Mouse (Mus musculus): ENCODE data around the gene Pithd1. TPM values are rescaled to one million over a fixed set of nuclear protein-coding genes. Genes with fewer than 3 reads are reported as not detected.

Pithd1 gene
- total RNA-seq, 1 experiment: 41.6 TPM

DNA sequence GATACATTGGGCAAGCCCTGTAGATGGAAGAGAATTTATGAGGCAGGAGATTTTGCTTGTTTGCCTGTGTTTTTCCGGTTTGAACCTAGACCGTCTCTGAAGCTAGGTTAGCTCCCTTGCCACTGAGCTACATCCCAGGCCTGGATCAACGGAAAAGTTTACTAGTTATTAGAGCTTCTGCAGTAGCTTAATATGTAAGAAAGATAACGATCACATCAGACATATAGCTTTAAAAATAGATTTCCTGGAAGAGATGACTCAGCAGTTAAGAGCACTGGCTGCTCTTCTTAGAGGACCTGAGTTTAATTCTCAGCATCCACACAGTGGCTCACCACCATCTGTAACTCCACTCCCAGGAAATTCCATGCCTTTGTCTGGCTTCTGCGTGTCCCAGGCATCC lies 41.6 kb upstream of the Pithd1 start:
- Histone ChIP-seq H3K4me1 (ENCODE audit: control insufficient read depth in 2 of 2, insufficient read depth in 2 of 2, low read length in 2 of 2, poor library complexity in 1 of 2) (peaks cover 0 to 3% of the 10 kb centered on the region in 2 experiments; a peak in 1 of 4 replicates), H3K9ac (ENCODE audit: insufficient read depth, low read depth, low read length, poor library complexity, severe bottlenecking) (no peak overlapping the region), H3K36me3 (ENCODE audit: control insufficient read depth, insufficient read depth, low read length, poor library complexity, severe bottlenecking) (no peaks in the 10 kb centered on the region), H3K27ac (ENCODE audit: insufficient read depth, low read depth, low read length, poor library complexity, severe bottlenecking) (no peak overlapping the region), H3K4me3 (ENCODE audit: insufficient read depth in 1 of 2, low read depth in 1 of 2, low read length in 2 of 2, poor library complexity in 1 of 2, severe bottlenecking in 1 of 2) (no peak overlapping the region), H3K9me3 (ENCODE audit: control insufficient read depth, insufficient read depth, low read depth, low read length) (no peaks in the 10 kb centered on the region)
- in situ Hi-C loops (cut with MboI; ENCODE audit: low sequenced_read_pairs in 2 of 2, unreplicated experiment in 2 of 2): no loop called here
- TF ChIP-seq CHD2 (IDR thresholded peaks at IDR 0.05; ENCODE audit: low read depth, low read length) (no peak), HCFC1 (IDR thresholded peaks at IDR 0.05; ENCODE audit: borderline replicate concordance, insufficient read depth, low read length) (no peak), MAFK (IDR thresholded peaks at IDR 0.05; ENCODE audit: insufficient read depth, low read depth, low read length) (peak; percentile 66; the same call in 1 of the 2 replicates)
- DNase-seq (ENCODE audit: low read depth, low spot score): no peak

DNA sequence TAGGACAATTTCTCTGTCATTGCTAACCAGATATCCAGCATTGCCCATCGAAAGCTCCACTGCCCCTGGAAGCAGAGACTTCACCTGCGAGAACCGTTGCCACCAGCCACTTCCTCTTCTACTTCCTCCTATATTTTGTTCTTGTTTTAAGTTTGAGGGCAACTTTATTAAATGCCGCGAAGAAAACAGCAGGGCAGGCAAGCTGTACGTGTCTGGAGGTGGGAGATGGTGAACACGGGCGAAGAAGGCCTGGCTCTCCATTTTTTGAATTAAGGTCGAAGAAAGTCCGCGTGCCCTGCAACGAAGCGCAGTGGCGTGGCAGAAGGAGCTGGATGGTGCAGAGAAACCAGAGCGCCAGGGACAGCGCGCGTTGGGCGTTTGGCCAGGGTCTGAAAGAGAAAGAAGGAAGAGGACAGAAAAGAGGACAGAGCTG lies 41.1 kb upstream of the Pithd1 start:
- no peak overlapping the region for H3K27ac ChIP-seq (ENCODE audit: insufficient read depth, low read depth, low read length, poor library complexity, severe bottlenecking)
- TF ChIP-seq MAFK (IDR thresholded peaks at IDR 0.05; ENCODE audit: insufficient read depth, low read depth, low read length): no peak
- no peak for TF ChIP-seq ZC3H11A (IDR thresholded peaks at IDR 0.05; ENCODE audit: borderline replicate concordance, low read depth, low read length)
- no peak for TF ChIP-seq CHD2 (IDR thresholded peaks at IDR 0.05; ENCODE audit: low read depth, low read length)
- TF ChIP-seq ZNF384 (IDR thresholded peaks at IDR 0.05; ENCODE audit: low read depth, low read length): no peak
- TF ChIP-seq HCFC1 (IDR thresholded peaks at IDR 0.05; ENCODE audit: borderline replicate concordance, insufficient read depth, low read length): no peak
- H3K36me3 ChIP-seq (ENCODE audit: control insufficient read depth, insufficient read depth, low read length, poor library complexity, severe bottlenecking): no peaks in the 10 kb centered on the region
- peaks cover 0 to 3% of the 10 kb centered on the region in 2 experiments; a peak in 1 of 4 replicates for H3K4me1 ChIP-seq (ENCODE audit: control insufficient read depth in 2 of 2, insufficient read depth in 2 of 2, low read length in 2 of 2, poor library complexity in 1 of 2)
- H3K9ac ChIP-seq (ENCODE audit: insufficient read depth, low read depth, low read length, poor library complexity, severe bottlenecking): no peak overlapping the region
- H3K9me3 ChIP-seq (ENCODE audit: control insufficient read depth, insufficient read depth, low read depth, low read length): no peaks in the 10 kb centered on the region
- no peak for DNase-seq (ENCODE audit: low read depth, low spot score)
- in situ Hi-C loops (cut with MboI; ENCODE audit: low sequenced_read_pairs in 2 of 2, unreplicated experiment in 2 of 2): no loop called here
- H3K4me3 ChIP-seq (ENCODE audit: insufficient read depth in 1 of 2, low read depth in 1 of 2, low read length in 2 of 2, poor library complexity in 1 of 2, severe bottlenecking in 1 of 2): no peak overlapping the region

DNA sequence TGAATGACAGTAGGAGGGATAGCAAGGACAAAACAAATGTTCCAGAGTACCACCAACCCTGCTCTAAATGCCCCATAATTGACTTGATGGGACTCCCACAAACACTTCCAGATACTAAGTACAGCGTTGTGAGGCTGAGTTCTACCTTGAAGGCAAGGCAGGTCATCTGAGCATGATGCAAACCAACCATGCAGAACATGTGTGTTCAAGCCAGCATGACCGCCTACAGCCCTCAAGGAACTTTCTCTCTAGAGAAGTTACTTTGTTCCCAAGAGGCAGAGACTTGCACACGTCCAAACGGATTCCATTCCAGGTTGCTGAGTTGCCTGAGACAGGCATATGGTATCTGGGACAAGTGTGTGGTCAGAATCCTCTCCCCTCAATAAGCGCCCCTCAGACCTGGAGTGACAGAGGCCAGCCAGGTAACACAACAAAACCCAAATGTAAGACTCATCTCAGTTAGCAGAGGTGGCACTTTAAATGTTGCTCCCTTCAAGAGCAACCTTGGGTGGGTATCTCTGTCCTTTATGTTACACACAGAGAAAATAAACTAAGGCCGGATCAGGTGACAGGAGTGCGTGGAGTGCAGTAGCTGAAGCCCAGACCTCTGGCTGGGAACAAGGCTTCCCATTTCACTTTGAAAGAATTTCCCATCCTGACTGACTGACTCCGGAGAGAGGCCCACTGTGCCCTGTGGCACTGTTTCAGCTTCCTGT lies 40.5 kb upstream of the Pithd1 start:
- Histone ChIP-seq H3K4me1 (ENCODE audit: control insufficient read depth in 2 of 2, insufficient read depth in 2 of 2, low read length in 2 of 2, poor library complexity in 1 of 2) (peaks cover 0 to 3% of the 10 kb centered on the region in 2 experiments; a peak in 1 of 4 replicates), H3K9ac (ENCODE audit: insufficient read depth, low read depth, low read length, poor library complexity, severe bottlenecking) (no peak overlapping the region), H3K9me3 (ENCODE audit: control insufficient read depth, insufficient read depth, low read depth, low read length) (no peaks in the 10 kb centered on the region), H3K27ac (ENCODE audit: insufficient read depth, low read depth, low read length, poor library complexity, severe bottlenecking) (no peak overlapping the region), H3K36me3 (ENCODE audit: control insufficient read depth, insufficient read depth, low read length, poor library complexity, severe bottlenecking) (no peaks in the 10 kb centered on the region), H3K4me3 (ENCODE audit: insufficient read depth in 1 of 2, low read depth in 1 of 2, low read length in 2 of 2, poor library complexity in 1 of 2, severe bottlenecking in 1 of 2) (no peak overlapping the region)
- DNase-seq (ENCODE audit: low read depth, low spot score): no peak
- TF ChIP-seq MAFK (IDR thresholded peaks at IDR 0.05; ENCODE audit: insufficient read depth, low read depth, low read length): no peak
- TF ChIP-seq ZNF384 (IDR thresholded peaks at IDR 0.05; ENCODE audit: low read depth, low read length): no peak
- no peak for TF ChIP-seq HCFC1 (IDR thresholded peaks at IDR 0.05; ENCODE audit: borderline replicate concordance, insufficient read depth, low read length)
- no peak for TF ChIP-seq ZC3H11A (IDR thresholded peaks at IDR 0.05; ENCODE audit: borderline replicate concordance, low read depth, low read length)
- no peak for TF ChIP-seq CHD2 (IDR thresholded peaks at IDR 0.05; ENCODE audit: low read depth, low read length)
- in situ Hi-C loops (cut with MboI; ENCODE audit: low sequenced_read_pairs in 2 of 2, unreplicated experiment in 2 of 2): no loop called here

DNA sequence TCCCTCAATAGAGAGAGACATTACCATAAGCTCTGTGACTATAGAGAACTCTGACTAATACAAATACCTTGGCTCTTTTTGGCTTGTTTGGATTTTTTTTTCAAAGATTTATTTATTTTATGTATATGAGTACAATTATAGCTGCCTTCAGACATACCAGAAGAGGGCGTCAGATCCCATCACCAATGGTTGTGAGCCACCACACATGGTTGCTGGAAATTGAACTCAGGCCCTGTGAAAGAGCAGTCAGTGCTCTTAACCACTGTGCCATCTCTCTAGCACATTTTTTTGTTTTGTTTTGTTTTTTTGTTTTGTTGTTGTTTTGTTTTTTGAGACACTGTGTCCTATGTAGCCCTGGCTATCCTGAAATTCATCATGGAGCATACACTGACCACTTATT lies 38.3 kb upstream of the Pithd1 start:
- Histone ChIP-seq H3K9ac (ENCODE audit: insufficient read depth, low read depth, low read length, poor library complexity, severe bottlenecking) (no peak overlapping the region), H3K9me3 (ENCODE audit: control insufficient read depth, insufficient read depth, low read depth, low read length) (no peaks in the 10 kb centered on the region), H3K36me3 (ENCODE audit: control insufficient read depth, insufficient read depth, low read length, poor library complexity, severe bottlenecking) (no peaks in the 10 kb centered on the region), H3K27ac (ENCODE audit: insufficient read depth, low read depth, low read length, poor library complexity, severe bottlenecking) (no peak overlapping the region), H3K4me1 (ENCODE audit: control insufficient read depth in 2 of 2, insufficient read depth in 2 of 2, low read length in 2 of 2, poor library complexity in 1 of 2) (0 out of 4 replicates have a peak, but pooled peaks cover under 1 to 1% of the 10 kb centered on the region in 2 experiments), H3K4me3 (ENCODE audit: insufficient read depth in 1 of 2, low read depth in 1 of 2, low read length in 2 of 2, poor library complexity in 1 of 2, severe bottlenecking in 1 of 2) (no peak overlapping the region)
- in situ Hi-C loops (cut with MboI; ENCODE audit: low sequenced_read_pairs in 2 of 2, unreplicated experiment in 2 of 2): no loop called here
- no peak for DNase-seq (ENCODE audit: low read depth, low spot score)
- TF ChIP-seq HCFC1 (IDR thresholded peaks at IDR 0.05; ENCODE audit: borderline replicate concordance, insufficient read depth, low read length) (no peak), ZC3H11A (IDR thresholded peaks at IDR 0.05; ENCODE audit: borderline replicate concordance, low read depth, low read length) (no peak), MAFK (IDR thresholded peaks at IDR 0.05; ENCODE audit: insufficient read depth, low read depth, low read length) (no peak), CHD2 (IDR thresholded peaks at IDR 0.05; ENCODE audit: low read depth, low read length) (no peak), ZNF384 (IDR thresholded peaks at IDR 0.05; ENCODE audit: low read depth, low read length) (no peak)

Data from ES-E14 (cell line).